Mouse (Mus musculus) T-helper 17 cell (primary cell): ENCODE measurements around the gene Fam189a1.

Source experiments
- in situ Hi-C, 2 experiments: fragments of 300-600 bp; cut with MboI, MseI; formaldehyde crosslinking; loops; 1 replicate in 1 of 2; 2 replicates in 1 of 2; pipeline ENCODE4 v1.15.1; 2025; ENCODE audit warnings: high pct_unique_total_duplicates in 2 of 2

Gene Fam189a1

DNA sequence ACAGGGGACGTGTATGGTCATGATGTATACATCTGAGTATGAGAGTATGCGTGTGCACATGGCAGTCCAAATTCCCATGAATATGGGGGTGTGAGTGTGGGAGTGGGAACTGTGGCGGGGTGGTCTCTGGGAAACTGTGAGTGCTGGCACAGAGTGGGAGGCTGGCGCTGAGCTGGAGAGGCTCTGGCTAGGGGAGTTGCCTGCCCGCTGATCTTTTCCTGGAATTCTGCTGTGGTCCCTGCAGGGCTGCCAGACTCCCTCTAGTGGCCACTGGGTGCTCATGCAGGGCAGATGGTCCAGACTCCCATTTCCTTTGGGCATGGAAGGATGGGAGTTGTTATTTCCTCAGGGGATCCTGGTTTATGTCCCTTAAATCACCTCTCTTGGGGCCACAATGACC lies 404.9 kb downstream of the Fam189a1 start:
- in situ Hi-C loops: loop anchor here in 1 of 2 experiments (10.0 kb wide), 1 partner anchor 1207 kb away; no protein-coding TSS in a partner anchor

- in situ Hi-C loops: loop anchor here (25.0 kb wide), 3 partner anchors 506 to 881 kb away; no protein-coding TSS in a partner anchor
Measured at GRCm38 (mm10) chr7:64743610-64744009, 412.8 kb downstream of the Fam189a1 start.

DNA sequence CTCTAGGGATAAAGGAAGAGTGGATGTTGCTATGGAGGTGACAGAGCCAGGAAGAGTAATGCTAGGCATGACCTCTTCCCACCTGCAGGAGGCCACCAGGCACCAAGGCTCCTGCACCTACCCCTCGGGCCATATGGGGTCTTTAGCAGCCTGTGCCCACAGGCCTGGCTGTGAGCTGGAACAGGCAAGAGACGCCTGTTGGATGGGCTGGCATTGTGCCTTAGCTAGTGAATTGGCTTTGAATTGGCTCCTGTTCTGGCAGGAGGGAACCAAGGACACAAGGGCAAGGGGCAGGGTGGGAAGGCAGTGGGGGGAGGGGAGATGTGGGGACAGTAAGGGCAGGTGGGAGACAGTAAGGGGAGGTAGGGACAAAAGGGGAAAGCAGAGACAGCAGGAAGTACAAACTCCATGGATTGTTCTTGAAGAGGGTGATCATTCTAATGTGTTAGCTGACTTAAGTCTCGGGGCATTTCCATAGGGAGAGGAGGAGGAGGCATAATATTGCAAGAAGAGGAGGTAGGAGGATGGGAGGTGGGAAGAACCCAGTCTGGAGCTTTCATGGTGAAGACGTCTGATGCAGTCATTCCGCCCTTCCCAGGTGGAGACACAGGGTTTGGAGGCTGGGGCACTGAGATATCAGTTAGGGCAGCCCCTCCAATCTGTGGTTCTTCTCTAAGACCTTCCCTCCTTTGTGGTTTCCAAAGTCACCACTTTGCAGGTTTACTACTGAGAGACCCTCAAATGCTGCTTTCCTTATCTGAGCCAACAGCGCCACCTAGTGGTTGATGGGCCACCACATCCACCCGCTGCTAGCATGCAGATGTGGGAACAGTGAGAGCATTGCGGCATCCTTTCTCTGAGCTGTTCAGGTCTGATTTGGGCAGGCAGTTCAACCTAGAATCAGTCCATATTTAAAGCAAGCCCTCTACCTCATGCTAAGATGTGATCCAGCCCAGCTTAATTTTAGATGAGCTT lies 414.8 kb downstream of the Fam189a1 start:
- in situ Hi-C loops: loop anchor here (25.0 kb wide), 3 partner anchors 504 to 879 kb away; no protein-coding TSS in a partner anchor

DNA sequence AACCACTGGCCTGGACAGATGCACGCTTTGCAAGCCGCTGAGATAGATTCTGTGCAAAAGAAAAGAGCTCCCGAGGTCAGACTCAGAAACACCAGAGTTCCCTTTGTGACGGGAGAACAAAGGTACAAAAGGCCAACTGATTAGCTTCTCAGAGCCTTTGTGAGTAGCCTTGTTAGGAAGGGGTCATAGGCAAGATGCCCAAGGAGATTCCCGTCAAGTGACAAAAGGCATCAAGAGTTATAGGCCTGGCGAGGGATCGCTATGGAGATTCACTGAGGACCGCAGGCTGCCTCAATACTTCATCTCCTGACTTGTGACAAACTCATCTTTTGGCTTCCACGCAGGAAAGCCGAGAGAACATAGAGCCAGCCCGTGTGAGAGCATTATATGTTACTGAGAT lies 417.2 kb downstream of the Fam189a1 start:
- in situ Hi-C loops: loop anchor here (10.0 to 25.0 kb wide), 4 partner anchors 502 to 1004 kb away; no protein-coding TSS in a partner anchor

DNA sequence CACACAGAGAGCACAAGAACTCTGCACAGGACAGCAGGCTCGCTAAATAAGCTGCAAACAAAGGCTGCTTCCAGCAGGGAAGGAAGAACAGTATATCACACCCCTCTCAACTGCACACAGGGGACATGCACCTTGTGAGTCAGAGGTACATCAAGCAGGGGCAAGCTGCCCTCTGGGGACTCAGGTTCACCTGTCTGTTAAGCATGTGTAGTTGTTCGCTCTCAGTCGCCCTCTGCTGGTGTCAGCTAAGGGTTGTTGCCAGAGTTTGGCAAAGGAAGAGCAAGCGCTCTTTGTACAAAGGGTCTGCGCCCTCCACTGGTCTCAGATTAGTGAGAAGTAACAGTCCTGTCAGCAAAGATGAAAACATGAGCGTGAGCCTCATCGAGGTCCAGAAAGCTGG lies 426.6 kb downstream of the Fam189a1 start:
- in situ Hi-C loops: loop anchor here (10.0 to 25.0 kb wide), 4 partner anchors 492 to 995 kb away; no protein-coding TSS in a partner anchor

DNA sequence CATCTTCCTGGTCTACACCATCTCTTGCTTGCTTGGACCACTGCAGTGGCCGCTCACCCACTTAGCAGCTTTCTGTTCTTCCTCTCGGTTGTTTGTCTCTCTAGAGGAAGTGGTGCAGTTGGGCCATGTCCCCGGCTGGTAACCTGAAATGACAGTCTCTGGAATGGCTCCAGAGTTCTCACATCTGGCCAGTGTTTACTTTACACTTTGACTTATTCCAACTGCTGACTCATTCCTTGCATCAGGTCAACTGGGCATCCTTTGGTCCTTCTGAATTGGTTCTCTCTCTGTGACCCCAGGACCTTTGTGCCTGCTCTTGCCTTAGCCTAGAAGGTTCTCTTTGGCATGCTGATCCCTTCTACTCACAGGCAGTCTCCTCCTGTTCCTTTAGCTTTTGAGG lies 427.6 kb downstream of the Fam189a1 start:
- in situ Hi-C loops: loop anchor here (25.0 kb wide), 3 partner anchors 492 to 867 kb away; no protein-coding TSS in a partner anchor

- in situ Hi-C loops: loop anchor here (25.0 kb wide), 3 partner anchors 491 to 866 kb away; no protein-coding TSS in a partner anchor
Measured at GRCm38 (mm10) chr7:64728181-64728591, 428.2 kb downstream of the Fam189a1 start.

DNA sequence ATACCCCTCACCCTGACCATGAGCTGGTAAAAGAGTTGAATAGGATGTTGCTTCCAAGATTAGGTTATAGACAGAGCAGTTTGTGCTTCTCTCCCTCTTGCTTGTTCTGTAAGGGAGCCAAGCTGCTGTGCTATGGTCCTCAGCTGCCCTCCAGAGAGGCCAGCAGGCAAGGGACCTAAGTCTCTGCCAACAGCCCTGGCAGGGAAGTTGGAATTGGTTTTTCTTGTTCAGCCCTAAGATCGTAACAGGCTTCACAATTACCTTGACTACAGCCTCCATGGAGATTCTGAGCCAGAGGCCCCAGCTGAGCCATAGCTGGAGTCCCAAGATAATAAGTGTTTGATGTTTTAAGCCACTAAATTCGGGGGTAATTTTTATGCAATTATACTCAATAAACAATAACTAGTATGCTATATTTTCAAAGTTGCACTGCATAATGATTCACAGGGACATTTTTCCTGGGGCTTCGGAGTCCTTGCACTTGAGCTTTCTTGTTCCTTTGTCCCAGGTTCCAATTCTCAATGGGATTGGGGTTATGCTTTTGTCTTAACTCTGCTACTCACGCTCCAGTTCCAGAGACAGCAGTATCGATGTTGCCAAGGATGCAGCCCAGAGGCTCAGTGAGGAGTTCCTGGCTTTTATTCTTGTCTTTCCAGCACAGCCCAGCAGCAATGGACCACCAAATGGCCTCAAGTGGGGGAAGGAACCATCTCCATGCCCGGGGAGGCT lies 430.2 kb downstream of the Fam189a1 start:
- in situ Hi-C loops: loop anchor here (25.0 kb wide), 3 partner anchors 489 to 864 kb away; no protein-coding TSS in a partner anchor

- in situ Hi-C loops: no loop called here
Measured at GRCm38 (mm10) chr7:64724409-64724808, 432.0 kb downstream of the Fam189a1 start.

- in situ Hi-C loops: no loop called here
Measured at GRCm38 (mm10) chr7:64723313-64723712, 433.1 kb downstream of the Fam189a1 start.

GRCm38 (mm10) chr7:64716286-64716685 lies 440.1 kb downstream of the Fam189a1 start:
- in situ Hi-C loops: loop anchor here in 1 of 2 experiments (10.0 kb wide), 1 partner anchor 271 kb away; no protein-coding TSS in a partner anchor

DNA sequence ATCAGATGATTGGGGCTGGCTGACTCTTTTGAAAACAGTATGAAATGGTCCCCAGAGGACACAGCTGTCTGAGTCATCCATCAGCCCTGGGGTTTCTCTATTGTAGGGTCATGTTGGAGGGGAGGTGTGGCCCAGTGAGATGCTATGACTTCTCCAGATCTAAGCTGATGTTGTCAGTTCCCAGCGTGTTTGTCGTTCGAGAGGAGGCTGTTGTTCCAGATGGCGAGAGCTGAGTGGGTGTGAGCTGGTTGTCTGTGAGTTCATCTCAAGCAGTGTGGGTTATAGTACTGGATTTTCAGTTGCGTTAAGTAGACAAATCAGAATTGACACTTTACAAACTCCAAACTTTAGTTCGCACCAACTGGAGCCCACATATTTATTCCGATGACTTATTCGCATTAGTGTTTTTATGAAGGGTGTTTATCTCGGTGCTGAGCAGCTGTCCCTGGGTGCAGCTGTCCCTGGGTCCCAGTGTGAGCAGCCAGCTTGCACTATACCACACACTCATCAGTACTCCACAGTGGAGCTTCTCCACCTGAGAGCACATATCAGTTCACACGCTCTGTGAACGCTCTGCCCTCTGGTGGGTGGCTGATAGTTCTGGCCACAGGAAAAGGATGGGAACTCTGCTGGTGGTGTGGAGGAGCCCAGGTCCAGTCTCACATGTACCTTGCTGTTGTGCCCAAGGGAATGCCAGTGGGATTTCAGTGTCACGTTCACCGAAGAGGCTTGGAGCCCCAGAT lies 446.7 kb downstream of the Fam189a1 start:
- in situ Hi-C loops: loop anchor here in 1 of 2 experiments (10.0 kb wide), 1 partner anchor 265 kb away; no protein-coding TSS in a partner anchor

- in situ Hi-C loops: no loop called here
Measured at GRCm38 (mm10) chr7:64708176-64708575, 448.2 kb downstream of the Fam189a1 start.
